Mouse (Mus musculus): ENCODE data around the gene Hmx2. TPM values are rescaled to one million over a fixed set of nuclear protein-coding genes. Genes with fewer than 3 reads are reported as not detected.

Hmx2 gene
- polyA plus RNA-seq, 1 experiment from 2014 or later, result not detected

Other genes with a start within 250 kb of the Hmx2 start
- not detected in 2 replicates for gene Cuzd1, start 226.5 kb upstream of the Hmx2 start, polyA plus RNA-seq (2014; fragmentation: Nextera tagmentation; extraction: Ambion mirVana)
- gene Fam24b, start 219.3 kb upstream of the Hmx2 start, polyA plus RNA-seq (2014; fragmentation: Nextera tagmentation; extraction: Ambion mirVana), result not detected in 2 replicates
- gene Fam24a, start 214.9 kb upstream of the Hmx2 start, polyA plus RNA-seq (2014; fragmentation: Nextera tagmentation; extraction: Ambion mirVana), result not detected in 2 replicates
- gene 2310057M21Rik, start 186.0 kb upstream of the Hmx2 start, polyA plus RNA-seq (2014; fragmentation: Nextera tagmentation; extraction: Ambion mirVana), result 18.6 and 24.3 TPM in 2 replicates
- 69.0 and 69.5 TPM in 2 replicates for gene Pstk, start 177.6 kb upstream of the Hmx2 start, polyA plus RNA-seq (2014; fragmentation: Nextera tagmentation; extraction: Ambion mirVana)
- gene Ikzf5, start 138.3 kb upstream of the Hmx2 start, polyA plus RNA-seq (2014; fragmentation: Nextera tagmentation; extraction: Ambion mirVana), result 26.8 and 27.7 TPM in 2 replicates
- gene Acadsb, start 138.2 kb upstream of the Hmx2 start, polyA plus RNA-seq (2014; fragmentation: Nextera tagmentation; extraction: Ambion mirVana), result 69.8 and 70.8 TPM in 2 replicates
- not detected in 2 replicates for gene Hmx3, start 5.9 kb upstream of the Hmx2 start, polyA plus RNA-seq (2014; fragmentation: Nextera tagmentation; extraction: Ambion mirVana)
- gene Bub3, start 11.4 kb downstream of the Hmx2 start, polyA plus RNA-seq (2014; fragmentation: Nextera tagmentation; extraction: Ambion mirVana), result 291 and 296 TPM in 2 replicates

Data from limb, embryonic 11.5 days (tissue).